Mouse (Mus musculus): ENCODE measurements around the gene Rnps1.

DNA sequence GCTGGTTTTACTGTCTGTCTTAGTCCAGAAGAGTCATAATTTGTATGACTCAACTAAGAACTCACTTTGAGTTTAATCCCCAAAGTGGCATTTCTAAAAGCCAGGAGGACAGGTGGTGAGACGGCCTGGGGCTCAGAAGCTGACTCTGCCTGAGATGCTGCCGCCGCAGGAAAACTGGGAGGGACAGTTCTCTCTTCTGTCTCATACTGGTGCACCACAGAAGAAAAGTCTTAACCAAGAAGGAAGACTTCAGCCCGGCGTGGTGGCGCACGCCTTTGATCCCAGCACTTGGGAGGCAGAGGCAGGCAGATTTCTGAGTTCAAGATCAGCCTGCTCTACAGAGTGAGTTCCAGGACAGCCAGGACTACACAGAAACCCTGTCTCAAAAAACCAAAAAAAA, 11.5 kb downstream of the Rnps1 start:
- TF ChIP-seq POLR2A (IDR thresholded peaks at IDR 0.05; ENCODE audit: borderline replicate concordance, insufficient read depth, low read length) (no peak), CTCF (IDR thresholded peaks at IDR 0.05; ENCODE audit: borderline replicate concordance, insufficient read depth, low read depth, low read length) (no peak)
